Mouse (Mus musculus): ENCODE results near the gene Ankrd27.

Gene Ankrd27

DNA sequence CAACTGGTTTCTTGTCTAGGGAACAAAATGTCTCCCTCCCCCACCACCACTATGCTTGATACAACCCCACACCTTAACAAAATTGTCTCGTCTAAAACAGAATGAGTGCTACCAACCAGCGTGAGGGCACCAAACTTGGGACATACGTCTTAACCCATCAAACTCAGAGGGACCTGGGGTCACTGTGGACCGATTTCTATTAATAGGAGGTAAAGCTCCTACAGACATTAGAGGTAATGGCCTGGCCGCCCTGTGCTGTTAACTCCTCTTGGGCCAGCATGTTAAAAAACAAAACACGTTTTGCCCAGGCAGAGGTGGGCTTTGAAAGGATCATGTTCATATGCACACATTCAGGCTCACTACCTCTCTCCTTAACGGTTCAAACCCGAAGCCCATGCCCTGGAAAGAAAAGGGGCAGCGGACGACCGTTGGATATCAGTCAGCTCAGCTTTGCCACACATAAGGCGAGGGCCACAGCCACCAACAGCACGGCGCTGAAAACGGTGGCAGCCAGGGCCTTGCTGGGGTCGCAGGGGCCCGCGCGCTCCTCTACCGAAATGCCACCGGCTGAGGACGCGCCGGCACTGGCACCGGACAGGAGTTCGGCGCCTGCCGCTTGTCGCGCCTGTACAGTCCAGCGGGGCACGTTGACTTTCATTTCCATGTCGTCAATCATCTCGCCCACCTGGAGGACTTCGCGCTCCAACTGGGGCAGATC, 1.8 kb upstream of the Ankrd27 start:
- in situ Hi-C loops (cut with MboI): no loop called here

DNA sequence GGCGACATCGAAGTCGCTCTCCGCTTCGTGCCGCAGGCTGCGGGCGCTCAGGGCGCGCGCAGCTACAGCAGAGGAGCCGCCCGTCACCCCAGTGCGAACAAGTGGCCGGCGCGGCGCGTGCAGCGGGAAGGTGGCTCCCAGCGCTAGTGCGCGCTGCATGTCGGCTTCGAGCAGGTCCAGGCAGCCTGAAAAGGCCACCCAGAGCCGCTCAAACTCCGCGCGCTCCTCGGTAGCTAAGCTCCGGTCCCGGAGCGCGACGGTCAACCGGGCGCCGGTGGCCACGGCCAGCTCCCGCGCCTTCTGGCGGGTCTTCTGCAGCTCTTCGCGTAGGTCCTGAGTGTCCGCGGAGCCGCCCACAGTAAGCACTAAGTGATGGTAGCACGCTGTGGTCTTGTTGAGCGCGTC, 1.3 kb upstream of the Ankrd27 start:
- in situ Hi-C loops (cut with MboI): no loop called here

DNA sequence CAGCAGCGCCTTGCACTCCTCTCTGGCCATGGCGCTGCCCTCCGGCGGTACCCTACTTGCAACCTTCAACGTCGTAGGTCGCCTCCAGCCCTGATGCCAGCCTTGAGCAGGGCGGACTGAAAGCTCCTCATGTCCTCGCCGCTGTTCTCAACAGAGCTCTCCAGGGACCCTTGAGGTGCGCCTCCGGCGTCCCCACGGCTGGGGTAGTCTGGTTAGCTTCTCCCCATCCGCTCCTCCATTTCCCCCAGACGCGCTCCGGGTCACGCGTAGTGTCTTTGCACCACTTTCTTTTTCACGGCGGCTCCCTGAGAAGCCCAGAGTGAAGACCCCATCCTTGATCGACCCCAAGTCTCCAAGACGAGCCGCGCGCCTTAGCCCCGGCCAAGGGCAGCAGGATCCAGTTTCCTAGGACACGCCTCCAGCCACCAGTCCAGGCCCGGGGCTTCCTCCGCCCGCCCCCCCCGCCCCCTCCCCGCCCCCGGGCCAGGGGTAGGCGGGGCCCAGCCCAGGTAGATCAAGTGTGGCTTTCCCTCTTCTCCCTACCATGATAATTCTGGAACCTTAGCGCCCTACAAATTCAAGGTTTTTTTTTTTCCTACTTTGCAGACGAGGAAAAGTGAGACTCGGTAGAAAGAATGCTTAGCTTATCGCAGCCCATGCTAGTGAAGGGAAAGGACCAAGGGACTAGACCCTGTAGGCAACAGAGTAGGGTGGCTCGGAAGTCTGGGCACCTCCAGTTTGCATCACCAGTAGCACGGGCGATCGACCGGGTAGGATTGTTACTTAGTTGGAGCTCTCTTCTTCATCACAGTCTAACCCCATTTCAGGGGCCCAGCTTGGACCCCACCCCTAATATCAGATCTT, 621 bp upstream of the Ankrd27 start, which contains the start of gene Rgs9bp:
Rgs9bp (minus strand) TSS at position 392 of the 864 bp plus-strand sequence.
- in situ Hi-C loops (cut with MboI): no loop called here

DNA sequence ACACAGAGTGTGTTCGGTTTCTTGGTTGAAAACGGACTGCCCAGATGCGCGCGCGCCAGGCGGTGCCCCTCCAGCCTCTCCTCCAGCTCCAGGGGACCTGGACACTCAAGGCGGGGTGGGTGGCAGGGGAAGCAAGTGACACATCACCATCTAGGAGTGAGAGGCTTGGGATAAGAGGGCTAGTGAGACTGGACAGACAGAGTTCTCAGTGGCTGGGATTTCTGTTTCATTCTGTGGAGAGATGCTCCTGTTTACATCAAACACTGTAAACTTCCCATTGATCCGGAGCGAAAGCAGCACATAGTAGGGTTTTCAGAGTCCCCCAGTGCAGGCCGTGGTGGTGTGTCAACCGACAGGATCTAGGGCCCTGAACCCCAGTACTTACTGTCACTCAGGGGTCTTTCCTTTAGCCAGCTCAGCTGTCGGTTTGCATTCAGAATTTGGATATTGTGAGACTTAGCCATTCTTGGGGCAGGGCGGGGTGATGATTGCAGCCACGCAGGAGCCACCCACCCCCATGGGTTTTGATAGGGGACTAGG, 932 bp downstream of the Ankrd27 start:
- in situ Hi-C loops (cut with MboI): no loop called here

DNA sequence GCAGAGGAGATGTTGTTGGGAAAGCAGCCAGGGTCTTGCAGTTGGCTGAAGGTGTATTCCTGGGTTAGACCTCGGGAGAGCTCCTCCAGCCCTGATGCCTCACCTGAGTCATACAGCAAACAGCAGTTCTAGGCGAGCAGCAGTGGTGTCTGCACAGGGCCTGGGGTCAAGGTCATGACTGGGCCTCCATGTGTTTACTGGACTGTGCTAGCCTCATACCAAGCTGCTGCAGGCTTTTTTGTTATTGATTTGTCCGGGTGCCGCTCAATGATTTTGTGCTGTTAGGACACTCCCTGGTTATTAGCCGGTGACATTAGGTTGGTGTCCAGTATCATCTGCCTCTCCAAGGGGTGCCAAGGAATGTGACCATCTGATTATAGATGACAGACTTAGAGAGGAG, 1.7 kb downstream of the Ankrd27 start:
- in situ Hi-C loops (cut with MboI): no loop called here

DNA sequence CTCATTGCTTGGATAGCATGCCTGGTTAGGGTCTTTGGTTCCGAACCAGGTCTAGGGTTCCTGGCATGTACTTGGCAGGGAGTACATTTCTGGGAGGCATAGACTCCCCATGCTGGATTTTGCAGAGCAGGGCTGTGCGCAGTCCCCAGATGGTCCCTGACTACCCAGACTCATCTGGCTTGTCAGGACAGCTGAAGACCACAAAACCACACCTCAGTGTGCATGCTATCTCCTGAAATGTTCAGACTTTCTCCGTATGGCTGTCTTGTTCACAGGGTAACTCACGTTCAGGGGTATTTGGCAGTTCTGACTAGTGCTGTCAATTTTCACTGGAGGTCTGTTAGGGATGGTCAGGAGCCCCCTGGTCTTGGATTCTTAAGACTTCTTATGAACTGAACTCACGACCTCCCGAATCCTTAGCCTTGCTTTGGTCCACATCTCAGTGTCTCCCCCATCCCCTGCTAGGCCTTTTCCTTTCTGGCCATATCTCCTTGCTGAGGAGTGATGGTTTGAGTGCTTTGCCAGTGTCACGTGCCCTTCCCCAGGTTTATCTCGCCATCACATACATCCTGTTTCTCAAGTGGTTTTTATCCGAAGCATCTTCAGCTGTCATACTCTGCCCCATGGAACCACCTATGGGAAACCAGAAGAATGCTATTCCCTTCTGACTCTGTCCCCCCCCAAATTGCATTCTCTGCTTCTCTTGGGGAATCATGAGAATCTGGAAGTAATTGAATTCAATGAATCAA, 2.8 kb downstream of the Ankrd27 start:
- in situ Hi-C loops (cut with MboI): no loop called here

DNA sequence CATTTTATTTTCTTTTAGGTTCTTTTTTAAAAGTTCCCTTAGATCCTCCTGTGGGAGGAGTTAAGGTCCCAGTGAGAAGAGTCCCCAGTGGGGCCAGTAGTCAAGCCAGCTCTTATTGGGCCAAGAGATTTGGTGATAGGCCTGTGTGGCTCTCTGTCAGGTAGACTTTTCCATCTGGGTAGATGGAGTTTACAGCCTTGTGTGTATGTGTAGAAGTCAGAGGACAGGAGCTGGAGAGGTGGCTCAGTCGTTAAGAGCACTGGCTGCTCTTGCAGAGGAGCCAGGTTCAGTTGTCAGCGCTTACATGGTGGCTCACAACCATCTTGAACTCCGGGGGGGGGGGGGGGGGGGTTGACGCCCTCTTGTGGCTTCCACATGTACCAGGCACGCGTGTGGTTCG, 3.4 kb downstream of the Ankrd27 start:
- in situ Hi-C loops (cut with MboI): no loop called here

DNA sequence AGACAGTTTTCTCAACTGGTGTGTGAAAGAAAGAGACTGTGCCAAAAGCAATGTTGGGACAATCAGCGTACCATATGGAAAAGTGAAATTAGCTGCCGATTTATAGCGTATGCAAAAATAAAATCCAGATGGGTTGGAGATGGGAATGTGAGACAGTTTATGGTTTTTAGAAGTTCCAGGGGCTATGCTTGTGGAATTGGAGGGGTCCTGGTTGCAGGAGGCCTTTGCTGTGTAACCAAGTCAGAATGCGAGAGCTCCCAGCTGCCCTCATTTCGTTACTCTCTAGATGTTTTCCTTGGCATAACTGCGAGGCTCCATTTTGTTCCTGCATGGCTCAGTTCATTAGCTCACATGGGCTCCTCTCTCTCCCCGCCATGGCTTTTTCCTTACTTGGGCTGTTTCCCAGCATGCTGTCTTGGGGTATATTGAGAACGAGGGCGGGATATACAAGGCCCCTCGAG, 4.7 kb downstream of the Ankrd27 start:
- in situ Hi-C loops (cut with MboI): no loop called here

DNA sequence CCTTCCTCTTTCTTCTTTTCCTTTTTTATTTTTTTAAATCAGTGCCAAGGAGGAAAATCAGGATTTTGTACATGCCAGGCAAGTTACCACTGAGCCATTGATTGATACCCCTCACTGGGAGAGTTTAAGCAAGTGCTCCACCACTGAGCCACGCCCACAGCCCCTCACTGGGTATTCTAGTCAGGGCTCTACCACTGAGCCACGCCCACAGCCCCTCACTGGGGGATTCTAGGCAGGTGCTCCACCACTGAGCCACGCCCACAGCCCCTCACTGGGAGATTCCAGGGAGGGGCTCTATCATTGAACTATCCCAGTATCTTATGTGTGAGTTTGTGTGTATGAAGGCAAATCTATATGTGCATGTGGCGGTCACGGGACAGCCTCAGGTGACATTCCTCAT, 8.3 kb downstream of the Ankrd27 start:
- in situ Hi-C loops (cut with MboI): no loop called here

DNA sequence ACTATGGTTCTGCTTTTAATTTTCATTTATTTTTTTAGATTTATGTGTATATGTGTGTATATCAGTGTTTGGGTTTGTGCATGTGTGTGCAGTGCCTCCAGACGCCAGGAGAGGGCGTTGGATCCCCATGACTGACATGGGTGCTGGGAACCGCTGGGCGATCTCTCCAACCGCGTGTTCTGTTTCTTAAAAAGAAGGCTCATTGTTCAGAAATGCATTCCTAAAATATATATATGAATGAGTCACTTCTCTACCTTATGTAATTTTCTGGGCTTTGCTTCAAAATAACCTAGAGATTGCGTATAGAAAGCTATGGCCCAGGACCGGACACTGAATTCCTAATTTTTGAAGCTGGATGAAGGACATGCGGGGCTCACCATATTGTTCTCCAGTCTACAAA, 13.4 kb downstream of the Ankrd27 start:
- in situ Hi-C loops (cut with MboI): no loop called here

DNA sequence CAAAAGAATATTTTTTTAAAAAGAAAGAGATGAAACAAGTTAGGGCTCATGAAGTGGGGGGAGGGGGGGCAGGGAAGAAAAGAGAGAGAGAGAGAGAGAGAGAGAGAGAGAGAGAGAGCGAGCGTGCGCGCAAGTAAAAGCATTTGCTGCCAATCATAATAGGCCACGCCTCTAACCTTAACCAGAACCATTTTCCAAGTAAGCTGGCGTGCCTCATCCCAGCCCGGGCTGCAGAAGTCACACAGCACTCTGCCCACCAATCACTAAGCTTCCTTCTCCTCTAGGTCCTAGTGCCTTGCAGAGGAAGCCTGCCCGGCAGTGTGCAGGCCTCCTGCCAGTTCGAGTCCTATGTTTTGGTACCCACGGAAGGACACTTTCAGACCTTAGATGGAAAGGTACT, 14.0 kb downstream of the Ankrd27 start:
- in situ Hi-C loops (cut with MboI): no loop called here

DNA sequence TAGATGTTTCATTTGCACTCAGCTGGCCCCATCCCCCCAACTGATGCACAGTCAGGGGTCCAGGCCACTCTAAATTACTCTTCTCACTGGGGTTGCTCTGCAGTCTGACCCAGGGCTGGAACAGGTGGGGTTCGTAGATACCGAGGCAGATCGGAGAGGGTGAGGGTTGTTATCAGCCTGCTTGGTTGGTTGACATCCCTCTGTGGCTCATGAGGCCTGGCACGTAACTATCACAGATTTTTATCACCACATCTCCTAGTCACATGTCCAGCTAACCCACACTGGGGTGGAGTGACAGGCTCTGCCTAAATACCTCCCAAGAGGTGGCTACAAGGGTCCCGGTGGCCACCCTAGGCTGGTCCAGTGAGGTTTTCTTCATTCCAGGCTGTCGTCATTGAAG, 15.1 kb downstream of the Ankrd27 start:
- in situ Hi-C loops (cut with MboI): no loop called here

DNA sequence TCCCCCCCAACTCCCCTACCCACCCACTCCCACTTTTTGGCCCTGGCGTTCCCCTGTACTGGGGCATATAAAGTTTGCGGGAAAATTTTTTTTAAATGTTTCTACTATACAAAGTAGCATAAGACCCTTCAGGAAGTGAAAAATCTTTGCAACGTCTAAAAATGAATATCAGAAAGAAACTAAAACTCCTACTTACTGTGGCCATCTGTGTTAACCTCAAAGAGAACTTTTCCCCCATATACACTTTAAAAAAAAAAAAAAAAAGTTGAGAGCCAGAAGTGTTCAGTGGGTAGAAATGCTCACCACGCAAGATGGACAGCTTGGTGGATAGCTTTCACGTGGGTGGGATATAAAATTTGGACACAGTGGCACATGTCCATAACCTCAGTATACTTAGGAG, 16.7 kb downstream of the Ankrd27 start:
- in situ Hi-C loops (cut with MboI): no loop called here

DNA sequence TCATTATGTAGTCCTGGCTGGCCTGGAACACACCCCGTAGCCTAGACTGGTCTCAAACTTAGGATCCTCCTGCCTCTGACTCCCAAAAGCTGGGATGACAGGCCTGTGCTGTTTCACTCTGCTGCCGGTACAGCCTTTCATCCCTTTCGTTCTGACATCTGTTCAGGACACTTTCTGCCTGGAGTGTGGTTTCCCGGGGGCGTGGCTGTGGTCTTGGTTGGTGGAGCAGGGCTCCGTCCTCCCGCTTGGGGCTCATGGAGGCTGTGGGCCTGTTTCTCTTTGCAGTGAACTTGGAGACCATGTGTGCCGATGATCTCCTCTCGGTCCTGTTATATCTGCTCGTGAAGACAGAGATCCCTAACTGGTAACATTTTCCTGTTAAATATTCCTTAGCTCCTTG, 20.8 kb downstream of the Ankrd27 start:
- in situ Hi-C loops (cut with MboI): no loop called here

DNA sequence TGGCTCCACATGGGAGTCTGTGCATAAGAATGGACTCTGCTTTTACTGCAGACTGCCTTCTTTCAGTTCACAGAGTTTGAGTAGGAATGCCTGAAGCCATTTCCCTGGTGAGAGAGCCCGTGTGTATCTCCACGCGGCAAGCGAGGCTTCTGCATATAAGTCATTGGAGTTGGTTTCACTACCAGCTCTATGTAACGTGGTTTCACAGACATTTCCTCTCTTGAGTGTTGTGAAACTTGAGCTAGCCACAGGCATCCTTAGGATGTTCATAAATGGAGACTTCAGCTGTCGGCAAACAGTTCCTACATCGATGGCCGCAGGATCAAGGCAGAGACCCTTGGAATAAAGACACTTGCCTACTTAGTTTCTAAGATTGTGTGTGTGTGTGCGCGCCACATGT, 23.2 kb downstream of the Ankrd27 start:
- in situ Hi-C loops (cut with MboI): no loop called here

DNA sequence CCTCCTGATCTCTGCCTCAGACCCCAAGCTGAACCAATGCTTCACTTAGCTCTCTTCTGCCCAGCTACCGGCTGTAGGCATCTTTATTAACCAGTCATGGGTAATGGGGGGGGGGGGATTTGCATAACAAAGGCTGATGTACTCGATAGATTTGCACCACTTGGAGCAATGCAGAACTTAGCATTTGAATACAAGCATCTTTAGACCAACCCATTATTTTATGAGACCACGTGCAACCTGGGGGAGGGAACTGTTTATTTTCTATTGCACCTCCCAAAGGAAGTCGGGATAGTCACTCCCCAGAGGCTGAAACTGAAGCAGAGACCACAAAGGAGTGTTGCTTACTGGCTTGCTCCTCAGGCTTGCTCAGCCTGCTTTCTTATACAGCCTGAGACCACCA, 31.5 kb downstream of the Ankrd27 start:
- in situ Hi-C loops (cut with MboI): no loop called here

DNA sequence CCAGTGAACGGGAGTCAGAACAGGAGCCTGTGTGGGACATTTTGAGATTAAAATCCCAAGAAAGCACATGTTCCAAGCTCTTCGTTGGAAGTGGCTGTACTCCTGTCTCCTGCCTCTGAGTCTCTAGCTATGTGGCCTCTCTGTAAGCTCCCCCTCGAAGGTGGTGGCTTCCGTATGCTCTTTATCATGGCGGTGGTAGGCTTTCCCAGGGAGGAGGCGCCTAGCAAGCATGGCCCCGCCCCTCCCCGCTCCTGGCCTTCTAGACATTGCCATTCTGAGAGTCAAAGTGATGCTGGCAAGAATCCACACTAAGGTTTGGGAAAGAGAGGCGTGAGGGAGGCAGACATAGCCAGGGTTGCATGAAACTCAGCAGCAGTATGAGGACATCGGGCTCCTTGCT, 36.6 kb downstream of the Ankrd27 start:
- in situ Hi-C loops (cut with MboI): no loop called here

DNA sequence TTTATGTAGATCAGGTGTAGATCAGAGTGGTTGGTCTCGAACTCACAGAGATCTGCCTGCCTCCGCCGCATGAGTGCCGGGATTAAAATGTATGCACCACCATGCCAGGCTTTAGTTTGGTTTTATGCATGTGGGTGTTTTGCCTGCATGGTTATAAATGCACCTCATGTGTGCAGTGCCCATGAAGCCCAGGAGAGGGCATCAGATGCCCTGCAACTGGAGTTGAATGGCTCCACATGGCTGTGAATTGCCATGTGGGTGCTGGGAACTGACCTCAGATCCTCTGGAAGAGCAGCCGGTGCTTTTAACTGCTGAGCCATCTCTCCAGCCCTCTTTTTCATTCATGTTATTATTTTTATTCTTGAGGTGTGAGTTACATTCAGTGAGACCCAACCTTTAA, 40.0 kb downstream of the Ankrd27 start:
- in situ Hi-C loops (cut with MboI): no loop called here

DNA sequence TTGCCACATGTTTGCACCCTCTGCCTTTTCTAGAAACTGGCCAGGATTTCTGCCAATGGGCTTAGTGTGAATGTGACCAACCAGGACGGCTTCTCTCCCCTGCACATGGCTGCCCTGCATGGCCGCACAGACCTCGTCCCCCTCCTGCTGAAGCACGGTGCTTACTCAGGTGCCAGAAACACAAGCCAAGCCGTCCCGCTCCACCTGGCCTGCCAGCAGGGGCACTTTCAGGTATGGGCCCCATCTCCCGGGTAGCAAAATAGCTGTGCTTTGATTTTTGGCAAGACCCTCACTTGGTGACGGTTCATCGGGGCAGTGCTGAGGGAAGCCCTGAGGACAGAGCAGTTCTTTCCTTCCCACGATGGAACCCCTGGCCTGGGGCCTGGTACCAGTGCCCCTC, 41.3 kb downstream of the Ankrd27 start:
- in situ Hi-C loops (cut with MboI): no loop called here

DNA sequence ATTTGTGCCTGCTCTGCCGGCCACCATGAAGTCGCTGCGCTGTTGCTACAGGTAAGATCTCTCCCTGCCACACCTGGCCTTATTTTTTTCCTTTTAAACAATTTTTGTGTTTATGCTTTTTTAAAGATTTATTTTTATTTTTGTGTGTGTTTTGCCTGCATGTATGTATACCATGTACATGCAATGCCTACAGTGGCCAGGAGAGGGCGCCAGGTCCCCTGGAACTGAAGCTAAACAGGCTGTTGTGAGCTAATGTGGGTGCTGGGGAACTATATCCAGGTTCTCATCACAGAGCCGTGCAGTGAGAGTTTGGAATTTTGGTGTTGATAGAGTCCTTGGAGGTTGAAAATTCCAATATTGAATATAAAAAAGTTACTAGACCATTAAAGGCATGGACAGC, 42.5 kb downstream of the Ankrd27 start:
- in situ Hi-C loops (cut with MboI): no loop called here

DNA sequence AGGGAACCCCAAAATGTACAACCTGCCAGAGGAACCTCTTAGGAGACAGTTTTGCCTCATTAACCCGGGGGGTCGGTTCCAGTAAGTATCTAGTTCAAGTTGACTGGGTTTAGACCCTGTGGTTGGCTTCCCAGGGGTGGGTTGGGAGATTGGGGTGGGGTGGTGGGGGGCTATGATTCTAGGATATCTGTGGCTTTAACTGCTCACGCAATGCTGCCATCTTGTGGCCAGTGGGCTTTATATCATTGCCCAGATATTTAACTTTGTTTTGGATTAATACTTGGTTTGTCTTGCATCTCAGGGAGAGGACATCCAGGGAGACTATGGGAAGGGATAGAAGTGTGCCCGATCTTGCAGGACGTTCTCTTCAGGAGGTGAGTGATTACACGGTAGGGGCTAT, 50.2 kb downstream of the Ankrd27 start:
- in situ Hi-C loops (cut with MboI): no loop called here

DNA sequence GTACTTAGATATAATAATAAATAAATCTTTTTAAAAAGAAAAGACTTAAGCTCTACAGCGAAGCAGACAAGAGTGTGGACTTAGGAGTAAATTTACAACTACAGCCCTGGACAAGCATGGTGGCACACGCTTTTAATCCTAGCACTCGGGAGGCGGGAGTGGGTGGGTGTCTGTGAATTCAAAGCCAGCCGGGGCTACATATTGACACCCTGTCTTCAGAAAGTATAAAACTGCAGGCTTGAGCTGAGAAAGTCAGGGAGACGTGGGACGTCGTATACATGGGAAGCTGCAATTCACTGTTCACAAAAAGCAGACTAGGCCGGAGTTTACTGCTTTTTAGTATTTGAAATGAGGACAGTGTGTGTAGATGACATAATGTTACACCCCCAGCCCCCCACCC, 50.8 kb downstream of the Ankrd27 start:
- in situ Hi-C loops (cut with MboI): no loop called here

All from mature B cell (primary cell).